Mouse (Mus musculus): Measurements from ENCODE around the gene Negr1. TPM values are rescaled to one million over a fixed set of nuclear protein-coding genes. Genes with fewer than 3 reads are reported as not detected.

Negr1 gene
- polyA plus RNA-seq, 1 experiment, result not detected

GRCm38 (mm10) chr3:157079966-157080306, 518.3 kb downstream of the Negr1 start:
- no peak overlapping the region for H3K27ac ChIP-seq (ENCODE audit: insufficient read depth, low read length)

GRCm38 (mm10) chr3:157080585-157080984, 519.0 kb downstream of the Negr1 start:
- TF ChIP-seq POLR2A (IDR thresholded peaks at IDR 0.05; ENCODE audit: insufficient read depth, low read length) (no peak), CTCF (IDR thresholded peaks at IDR 0.05; ENCODE audit: low read depth, low read length) (no peak), EP300 (IDR thresholded peaks at IDR 0.05; ENCODE audit: insufficient read depth, low read depth, low read length) (no peak)
- Histone ChIP-seq H3K27me3 (ENCODE audit: control insufficient read depth, insufficient read depth, low read length, poor library complexity, severe bottlenecking) (no peaks in the 10 kb centered on the region), H3K4me3 (ENCODE audit: low read depth, low read length) (no peak overlapping the region), H3K9me3 (replicated peaks; ENCODE audit: control insufficient read depth, insufficient read depth, low read length, poor library complexity, severe bottlenecking) (no peaks in the 10 kb centered on the region), H3K9ac (ENCODE audit: low read depth, poor library complexity, severe bottlenecking) (no peak overlapping the region), H3K36me3 (ENCODE audit: control insufficient read depth, insufficient read depth, low read length, poor library complexity, severe bottlenecking) (no peaks in the 10 kb centered on the region), H3K4me1 (ENCODE audit: control insufficient read depth, insufficient read depth, low read length) (no peaks in the 10 kb centered on the region), H3K27ac (ENCODE audit: insufficient read depth, low read length) (no peak overlapping the region)

More at GRCm38 (mm10) chr3:157079966-157080306, 518.3 kb downstream of the Negr1 start:
- Histone ChIP-seq H3K36me3 (ENCODE audit: control insufficient read depth, insufficient read depth, low read length, poor library complexity, severe bottlenecking) (no peaks in the 10 kb centered on the region), H3K9me3 (replicated peaks; ENCODE audit: control insufficient read depth, insufficient read depth, low read length, poor library complexity, severe bottlenecking) (no peaks in the 10 kb centered on the region), H3K27me3 (ENCODE audit: control insufficient read depth, insufficient read depth, low read length, poor library complexity, severe bottlenecking) (no peaks in the 10 kb centered on the region), H3K4me1 (ENCODE audit: control insufficient read depth, insufficient read depth, low read length) (no peaks in the 10 kb centered on the region), H3K9ac (ENCODE audit: low read depth, poor library complexity, severe bottlenecking) (no peak overlapping the region), H3K4me3 (ENCODE audit: low read depth, low read length) (no peak overlapping the region)
- TF ChIP-seq POLR2A (IDR thresholded peaks at IDR 0.05; ENCODE audit: insufficient read depth, low read length), result no peak
- TF ChIP-seq EP300 (IDR thresholded peaks at IDR 0.05; ENCODE audit: insufficient read depth, low read depth, low read length), result no peak
- no peak for TF ChIP-seq CTCF (IDR thresholded peaks at IDR 0.05; ENCODE audit: low read depth, low read length)

DNA sequence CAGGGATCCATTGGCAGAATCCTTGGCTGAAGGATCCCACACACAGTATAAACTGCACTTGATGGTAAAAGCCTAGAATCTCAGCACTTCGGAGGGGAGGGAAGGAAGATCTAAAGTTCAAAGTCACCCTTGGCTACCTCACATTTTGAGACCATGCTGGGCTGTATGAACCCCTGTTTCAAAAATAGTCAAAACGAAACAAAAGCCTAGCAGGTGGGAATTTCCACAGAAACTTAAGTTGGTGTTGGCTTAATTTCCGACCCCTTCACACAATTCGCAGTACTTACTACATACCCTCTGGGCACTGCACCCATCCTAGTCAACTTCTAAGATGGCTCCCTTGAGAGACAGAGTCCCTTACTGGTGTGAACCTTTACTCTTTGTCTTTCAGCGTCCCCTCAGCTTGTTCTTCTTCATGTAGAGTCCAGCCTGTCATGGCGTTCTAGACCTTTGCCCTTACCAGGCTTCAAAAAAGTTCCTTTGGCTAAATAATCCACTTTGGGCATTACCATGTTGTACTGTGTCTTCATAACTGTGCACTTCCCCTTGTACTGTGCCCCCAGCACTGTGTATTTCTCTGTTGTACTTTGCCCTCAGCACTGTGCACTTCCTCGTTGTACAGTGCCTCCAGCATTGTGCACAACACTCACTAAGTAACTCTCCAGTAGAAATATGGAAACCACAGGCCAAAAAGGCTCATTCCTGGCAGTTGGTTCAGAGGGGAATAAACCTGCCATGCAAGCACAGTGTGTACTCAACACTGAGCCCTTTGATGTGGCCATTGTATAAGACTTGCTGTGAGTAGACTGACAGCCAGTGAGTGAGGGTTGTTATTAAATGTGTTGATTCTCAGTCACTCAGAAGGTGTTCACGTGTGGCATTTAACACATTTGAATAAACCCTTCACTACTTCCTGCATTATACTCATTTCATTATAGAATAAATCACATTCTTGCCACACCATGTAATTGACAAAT, 521.5 kb downstream of the Negr1 start:
- Histone ChIP-seq H3K27ac (ENCODE audit: insufficient read depth, low read length) (no peak overlapping the region), H3K9ac (ENCODE audit: low read depth, poor library complexity, severe bottlenecking) (no peak overlapping the region), H3K9me3 (replicated peaks; ENCODE audit: control insufficient read depth, insufficient read depth, low read length, poor library complexity, severe bottlenecking) (no peaks in the 10 kb centered on the region), H3K36me3 (ENCODE audit: control insufficient read depth, insufficient read depth, low read length, poor library complexity, severe bottlenecking) (no peaks in the 10 kb centered on the region), H3K4me3 (ENCODE audit: low read depth, low read length) (no peak overlapping the region), H3K4me1 (ENCODE audit: control insufficient read depth, insufficient read depth, low read length) (no peaks in the 10 kb centered on the region), H3K27me3 (ENCODE audit: control insufficient read depth, insufficient read depth, low read length, poor library complexity, severe bottlenecking) (no peaks in the 10 kb centered on the region; the same call in 1 of the 2 replicates)
- TF ChIP-seq EP300 (IDR thresholded peaks at IDR 0.05; ENCODE audit: insufficient read depth, low read depth, low read length), result no peak
- no peak for TF ChIP-seq POLR2A (IDR thresholded peaks at IDR 0.05; ENCODE audit: insufficient read depth, low read length)
- no peak for TF ChIP-seq CTCF (IDR thresholded peaks at IDR 0.05; ENCODE audit: low read depth, low read length)

GRCm38 (mm10) chr3:157085180-157085579, 523.6 kb downstream of the Negr1 start:
- H3K9ac ChIP-seq (ENCODE audit: low read depth, poor library complexity, severe bottlenecking), result no peak overlapping the region
- H3K36me3 ChIP-seq (ENCODE audit: control insufficient read depth, insufficient read depth, low read length, poor library complexity, severe bottlenecking), result no peaks in the 10 kb centered on the region
- no peaks in the 10 kb centered on the region for H3K9me3 ChIP-seq (replicated peaks; ENCODE audit: control insufficient read depth, insufficient read depth, low read length, poor library complexity, severe bottlenecking)
- H3K27ac ChIP-seq (ENCODE audit: insufficient read depth, low read length), result no peak overlapping the region
- no peak overlapping the region for H3K4me3 ChIP-seq (ENCODE audit: low read depth, low read length)
- no peaks in the 10 kb centered on the region; the same call in 1 of the 2 replicates for H3K27me3 ChIP-seq (ENCODE audit: control insufficient read depth, insufficient read depth, low read length, poor library complexity, severe bottlenecking)
- TF ChIP-seq EP300 (IDR thresholded peaks at IDR 0.05; ENCODE audit: insufficient read depth, low read depth, low read length) (no peak), CTCF (IDR thresholded peaks at IDR 0.05; ENCODE audit: low read depth, low read length) (no peak), POLR2A (IDR thresholded peaks at IDR 0.05; ENCODE audit: insufficient read depth, low read length) (no peak)
- no peaks in the 10 kb centered on the region for H3K4me1 ChIP-seq (ENCODE audit: control insufficient read depth, insufficient read depth, low read length)

DNA sequence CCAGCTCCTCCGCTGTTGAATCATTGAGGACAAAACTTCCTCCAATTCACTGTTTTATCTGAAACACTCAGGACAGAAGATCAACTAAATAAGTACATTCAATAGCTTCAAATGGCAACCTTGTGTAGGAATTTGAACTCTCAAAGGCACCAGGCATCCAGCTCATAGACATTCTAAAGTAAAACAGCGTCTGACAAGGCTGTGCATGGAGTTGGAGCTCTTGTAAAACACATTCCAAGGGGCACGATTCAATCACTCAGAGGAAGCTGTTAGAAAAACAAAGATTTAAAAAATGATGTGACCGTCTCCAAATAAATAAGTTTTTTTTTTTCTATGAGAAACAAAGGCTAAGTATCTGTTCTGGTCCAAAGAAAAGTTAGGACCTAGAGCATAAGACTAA, 528.5 kb downstream of the Negr1 start:
- H3K27me3 ChIP-seq (ENCODE audit: control insufficient read depth, insufficient read depth, low read length, poor library complexity, severe bottlenecking), result no peaks in the 10 kb centered on the region; the same call in 1 of the 2 replicates
- no peaks in the 10 kb centered on the region for H3K9me3 ChIP-seq (replicated peaks; ENCODE audit: control insufficient read depth, insufficient read depth, low read length, poor library complexity, severe bottlenecking)
- TF ChIP-seq CTCF (IDR thresholded peaks at IDR 0.05; ENCODE audit: low read depth, low read length) (no peak), EP300 (IDR thresholded peaks at IDR 0.05; ENCODE audit: insufficient read depth, low read depth, low read length) (no peak), POLR2A (IDR thresholded peaks at IDR 0.05; ENCODE audit: insufficient read depth, low read length) (no peak)
- H3K27ac ChIP-seq (ENCODE audit: insufficient read depth, low read length), result no peak overlapping the region
- H3K9ac ChIP-seq (ENCODE audit: low read depth, poor library complexity, severe bottlenecking), result no peak overlapping the region
- H3K4me3 ChIP-seq (ENCODE audit: low read depth, low read length), result no peak overlapping the region
- no peaks in the 10 kb centered on the region for H3K36me3 ChIP-seq (ENCODE audit: control insufficient read depth, insufficient read depth, low read length, poor library complexity, severe bottlenecking)
- no peaks in the 10 kb centered on the region for H3K4me1 ChIP-seq (ENCODE audit: control insufficient read depth, insufficient read depth, low read length)

GRCm38 (mm10) chr3:157096284-157096683, 534.7 kb downstream of the Negr1 start:
- no peak for TF ChIP-seq EP300 (IDR thresholded peaks at IDR 0.05; ENCODE audit: insufficient read depth, low read depth, low read length)
- no peak for TF ChIP-seq POLR2A (IDR thresholded peaks at IDR 0.05; ENCODE audit: insufficient read depth, low read length)
- TF ChIP-seq CTCF (IDR thresholded peaks at IDR 0.05; ENCODE audit: low read depth, low read length), result no peak

More at GRCm38 (mm10) chr3:157096284-157096683, 534.7 kb downstream of the Negr1 start:
- H3K4me1 ChIP-seq (ENCODE audit: control insufficient read depth, insufficient read depth, low read length), result no peaks in the 10 kb centered on the region
- no peaks in the 10 kb centered on the region for H3K27me3 ChIP-seq (ENCODE audit: control insufficient read depth, insufficient read depth, low read length, poor library complexity, severe bottlenecking)
- H3K36me3 ChIP-seq (ENCODE audit: control insufficient read depth, insufficient read depth, low read length, poor library complexity, severe bottlenecking), result no peaks in the 10 kb centered on the region
- H3K27ac ChIP-seq (ENCODE audit: insufficient read depth, low read length), result no peak overlapping the region
- H3K4me3 ChIP-seq (ENCODE audit: low read depth, low read length), result no peak overlapping the region
- H3K9ac ChIP-seq (ENCODE audit: low read depth, poor library complexity, severe bottlenecking), result no peak overlapping the region
- H3K9me3 ChIP-seq (replicated peaks; ENCODE audit: control insufficient read depth, insufficient read depth, low read length, poor library complexity, severe bottlenecking), result no peaks in the 10 kb centered on the region

All from ES-Bruce4 (cell line).